Mouse (Mus musculus) cerebellum, adult 2 months (tissue): ENCODE data around the gene Rpl32. TPM values are rescaled to one million over a fixed set of nuclear protein-coding genes. Genes with fewer than 3 reads are reported as not detected.

Experiments
- DNase-seq, 2 experiments: peaks; one replicate each; pipeline ENCODE4 v3.0.0; 2021
- H3K27ac ChIP-seq: fragments of 200-500 bp; 2 replicates; pipeline ENCODE4 v1.5.1; 2012; ENCODE audit warnings: low read length, control low read depth, inconsistent platforms; ENCODE audit not compliant: insufficient read depth
- H3K27me3 ChIP-seq: fragments of 200-500 bp; 2 replicates; pipeline ENCODE4 v1.6.1; 2012; ENCODE audit warnings: inconsistent platforms, mild to moderate bottlenecking, low read length, moderate library complexity; ENCODE audit not compliant: control insufficient read depth, insufficient read depth
- H3K4me1 ChIP-seq: fragments of 200-500 bp; 2 replicates; pipeline ENCODE4 v1.6.1; 2011; ENCODE audit warnings: low read length; ENCODE audit not compliant: control insufficient read depth, insufficient read depth
- H3K4me3 ChIP-seq: fragments of 200-500 bp; replicated peaks from 2 replicates; pipeline ENCODE3; 2011; ENCODE audit warnings: mild to moderate bottlenecking, low read depth, low read length, control low read depth; ENCODE audit not compliant: insufficient read depth
- CTCF ChIP-seq: fragments of 200-500 bp; IDR thresholded peaks from 2 replicates; pipeline ENCODE4 v1.5.1; 2011; ENCODE audit warnings: low read depth, mild to moderate bottlenecking, control low read depth, low read length, moderate library complexity, borderline replicate concordance; ENCODE audit not compliant: insufficient read depth
- POLR2A ChIP-seq: fragments of 200-500 bp; IDR thresholded peaks from 2 replicates; pipeline ENCODE4 v1.6.1; 2011; ENCODE audit warnings: low read length, control low read depth, borderline replicate concordance; ENCODE audit not compliant: insufficient read depth
- WGBS: fragments of 180-500 bp; shearing (Covaris S2); methylation state at CpG from one replicate; pipeline ENCODE4 v1.1.7; 2018; 5-methylcytosine and 5-hydroxymethylcytosine counted together
- polyA plus RNA-seq: library from polyadenylated mRNA; depleted of rRNA; stranded (reverse); fragments of >200 nt; gene quantifications from 2 replicates; pipeline ENCODE4 v1.2.3, GENCODE M21; 2012

The Rpl32 gene
- polyA plus RNA-seq, 1 experiment, result 720 TPM

- no peak for TF ChIP-seq POLR2A
- no peak for TF ChIP-seq CTCF
- DNase-seq, result no peak
- 94% methylated on average over 10 of the region's 10 CpGs for WGBS
Measured at GRCm38 (mm10) chr6:115848598-115849304, 40.2 kb upstream of the Rpl32 start.

GRCm38 (mm10) chr6:115846640-115847411 is 38.3 kb upstream of the Rpl32 start:
- 29% methylated on average over 8 of the region's 8 CpGs for WGBS
- H3K27ac ChIP-seq, result no peak overlapping the region
- H3K4me3 ChIP-seq, result no peak overlapping the region
- H3K4me1 ChIP-seq, result no peaks in the 10 kb centered on the region
- TF ChIP-seq POLR2A (no peak), CTCF (peak; percentile 53; the same call in 1 of the 2 replicates)
- peak; percentile 40 to 53 for DNase-seq
- no peaks in the 10 kb centered on the region for H3K27me3 ChIP-seq

More at GRCm38 (mm10) chr6:115848598-115849304, 40.2 kb upstream of the Rpl32 start:
- H3K4me3 ChIP-seq, result no peak overlapping the region
- no peaks in the 10 kb centered on the region for H3K4me1 ChIP-seq
- H3K27ac ChIP-seq, result no peak overlapping the region
- H3K27me3 ChIP-seq, result no peaks in the 10 kb centered on the region

- Histone ChIP-seq H3K27ac (no peak overlapping the region), H3K27me3 (no peaks in the 10 kb centered on the region), H3K4me1 (no peaks in the 10 kb centered on the region), H3K4me3 (no peak overlapping the region)
- TF ChIP-seq CTCF (no peak), POLR2A (no peak)
- no peak for DNase-seq
- 95% methylated on average over 4 of the region's 4 CpGs for WGBS
Measured at GRCm38 (mm10) chr6:115845006-115845405, 36.5 kb upstream of the Rpl32 start.

GRCm38 (mm10) chr6:115838745-115839144 is 30.2 kb upstream of the Rpl32 start:
- Histone ChIP-seq H3K27ac (no peak overlapping the region; the same call in 1 of the 2 replicates), H3K4me3 (peak overlapping the region; percentile 74), H3K4me1 (no peaks in the 10 kb centered on the region; the same call in 1 of the 2 replicates), H3K27me3 (no peaks in the 10 kb centered on the region)
- TF ChIP-seq POLR2A, result no peak
- TF ChIP-seq CTCF, result no peak
- WGBS, result 73% methylated on average over 5 of the region's 5 CpGs
- no peak for DNase-seq

- under 1% methylated on average over 19 of the region's 19 CpGs for WGBS
- Histone ChIP-seq H3K4me1 (no peaks in the 10 kb centered on the region; the same call in 1 of the 2 replicates), H3K27me3 (no peaks in the 10 kb centered on the region), H3K4me3 (peak within 1 kb of the TSS; percentile 74), H3K27ac (peak within 1 kb of the TSS; percentile 9; the same call in 1 of the 2 replicates)
- peak; percentile 80 to 86 for DNase-seq
- TF ChIP-seq POLR2A (peak; percentile 54; the same call in 1 of the 2 replicates), CTCF (no peak)
Measured at GRCm38 (mm10) chr6:115838161-115838597, 29.6 kb upstream of the Rpl32 start, which contains the start of gene Efcab12. Gene Efcab12, minus strand, starts transcription at chr6:115838412.

- TF ChIP-seq POLR2A, result no peak
- no peak for TF ChIP-seq CTCF
- Histone ChIP-seq H3K27me3 (no peaks in the 10 kb centered on the region), H3K4me1 (no peaks in the 10 kb centered on the region; the same call in 1 of the 2 replicates), H3K27ac (no peak overlapping the region), H3K4me3 (no peak overlapping the region)
- no peak for DNase-seq
Measured at GRCm38 (mm10) chr6:115833861-115834260, 25.3 kb upstream of the Rpl32 start.

GRCm38 (mm10) chr6:115832152-115832850 is 23.8 kb upstream of the Rpl32 start:
- Histone ChIP-seq H3K27me3 (no peaks in the 10 kb centered on the region), H3K27ac (no peak overlapping the region), H3K4me1 (no peaks in the 10 kb centered on the region; the same call in 1 of the 2 replicates), H3K4me3 (no peak overlapping the region)
- no peak for DNase-seq
- no peak for TF ChIP-seq CTCF
- TF ChIP-seq POLR2A, result no peak
- 98% methylated on average over 2 of the region's 2 CpGs for WGBS
